Mouse (Mus musculus): Measurements from ENCODE around the gene Gpr3. TPM values are rescaled to one million over a fixed set of nuclear protein-coding genes. Genes with fewer than 3 reads are reported as not detected.
A peak's percentile ranks its signal among the peaks of the same experiment; 100 is the strongest.

The Gpr3 gene
- polyA plus RNA-seq, 1 experiment from 2014 or later = 0.47 TPM

DNA sequence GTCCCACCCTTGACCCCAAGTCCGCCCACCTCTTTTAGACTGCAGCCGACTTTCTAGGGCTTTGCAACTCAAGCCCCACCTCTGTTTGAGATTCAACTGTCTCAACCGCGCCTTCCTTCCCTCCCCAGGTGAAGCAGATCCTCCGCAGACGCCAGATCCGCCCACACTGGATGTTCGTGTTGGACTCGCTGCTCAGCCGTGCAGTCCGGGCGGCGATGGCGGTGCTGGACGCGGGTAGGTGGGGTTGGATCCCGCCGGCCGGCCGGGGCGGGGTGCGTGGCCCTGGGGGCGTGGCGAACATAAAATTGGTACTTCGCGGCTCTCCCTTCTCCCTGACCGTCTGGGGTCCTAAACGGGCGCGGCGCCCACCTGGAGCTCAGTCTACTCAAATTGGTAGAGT is 38.9 kb upstream of the Gpr3 start:
- ATAC-seq (ENCODE audit: insufficient number of reproducible peaks, low FRiP score, low TSS enrichment, low read depth) (no peak), DNase-seq (ENCODE audit: low spot score) (peak; percentile 61)
- Histone ChIP-seq H3K9ac (ENCODE audit: low read length) (peak overlapping the region; percentile 40), H3K27ac (replicated peaks; ENCODE audit: low read depth, low read length) (no peak overlapping the region), H3K4me2 (ENCODE audit: low read depth, severe bottlenecking) (peak overlapping the region; percentile 51), H3K27me3 (ENCODE audit: control insufficient read depth, insufficient read depth, low read length) (peaks cover 51% of the 10 kb centered on the region), H3K36me3 (ENCODE audit: control insufficient read depth, insufficient read depth, low read length) (no peaks in the 10 kb centered on the region; the same call in 1 of the 2 replicates), H3K4me3 (ENCODE audit: low read depth, low read length) (peak overlapping the region; percentile 35), H3K9me3 (ENCODE audit: control insufficient read depth, low read length) (no peaks in the 10 kb centered on the region), H3K4me1 (ENCODE audit: control insufficient read depth, insufficient read depth, low read length) (peaks cover 8% of the 10 kb centered on the region)
- 1% methylated on average over 31 of the region's 31 CpGs for WGBS

DNA sequence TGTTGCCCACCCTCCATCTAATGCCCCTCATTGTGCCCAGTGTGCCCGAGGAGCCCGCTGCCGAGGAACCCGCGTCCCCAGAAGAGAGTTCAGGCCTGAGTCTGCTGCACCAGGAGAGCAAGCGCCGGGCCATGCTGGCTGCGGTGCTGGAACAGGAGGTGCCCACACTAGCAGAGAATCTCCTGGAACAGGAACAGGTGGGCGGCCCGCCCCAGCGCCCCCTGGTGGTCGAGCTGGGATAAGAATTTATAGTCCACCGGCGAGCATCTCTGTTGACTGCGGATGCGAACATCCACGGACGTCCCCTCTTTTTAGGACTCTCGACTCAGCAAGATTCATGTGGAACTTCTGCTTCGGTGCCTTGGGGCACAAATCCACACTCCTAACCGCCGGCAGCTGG is 38.3 kb upstream of the Gpr3 start:
- H3K27ac ChIP-seq (replicated peaks; ENCODE audit: low read depth, low read length) = no peak overlapping the region

GRCm38 (mm10) chr4:133247806-133248449 is 35.6 kb upstream of the Gpr3 start:
- DNase-seq (ENCODE audit: low spot score) = no peak
- Histone ChIP-seq H3K9ac (ENCODE audit: low read length) (no peak overlapping the region), H3K27me3 (ENCODE audit: control insufficient read depth, insufficient read depth, low read length) (peaks cover 47% of the 10 kb centered on the region), H3K4me3 (ENCODE audit: low read depth, low read length) (no peak overlapping the region), H3K4me2 (ENCODE audit: low read depth, severe bottlenecking) (no peak overlapping the region), H3K9me3 (ENCODE audit: control insufficient read depth, low read length) (no peaks in the 10 kb centered on the region), H3K27ac (replicated peaks; ENCODE audit: low read depth, low read length) (no peak overlapping the region), H3K4me1 (ENCODE audit: control insufficient read depth, insufficient read depth, low read length) (peaks cover 8% of the 10 kb centered on the region), H3K36me3 (ENCODE audit: control insufficient read depth, insufficient read depth, low read length) (no peaks in the 10 kb centered on the region; the same call in 1 of the 2 replicates)
- no peak for ATAC-seq (ENCODE audit: insufficient number of reproducible peaks, low FRiP score, low TSS enrichment, low read depth)
- WGBS = 74% methylated on average over 13 of the region's 13 CpGs

More for the DNA sequence above, 38.3 kb upstream of the Gpr3 start:
- DNase-seq (ENCODE audit: low spot score) (peak; percentile 92), ATAC-seq (ENCODE audit: insufficient number of reproducible peaks, low FRiP score, low TSS enrichment, low read depth) (no peak)
- H3K4me1 ChIP-seq (ENCODE audit: control insufficient read depth, insufficient read depth, low read length) = peaks cover 8% of the 10 kb centered on the region
- peak overlapping the region; percentile 51 for H3K4me2 ChIP-seq (ENCODE audit: low read depth, severe bottlenecking)
- H3K9me3 ChIP-seq (ENCODE audit: control insufficient read depth, low read length) = no peaks in the 10 kb centered on the region
- 2% methylated on average over 22 of the region's 22 CpGs for WGBS
- peak overlapping the region; percentile 40; the same call in 1 of the 2 replicates for H3K9ac ChIP-seq (ENCODE audit: low read length)
- peak overlapping the region; percentile 35 for H3K4me3 ChIP-seq (ENCODE audit: low read depth, low read length)
- H3K36me3 ChIP-seq (ENCODE audit: control insufficient read depth, insufficient read depth, low read length) = no peaks in the 10 kb centered on the region; the same call in 1 of the 2 replicates
- peaks cover 48% of the 10 kb centered on the region for H3K27me3 ChIP-seq (ENCODE audit: control insufficient read depth, insufficient read depth, low read length)

DNA sequence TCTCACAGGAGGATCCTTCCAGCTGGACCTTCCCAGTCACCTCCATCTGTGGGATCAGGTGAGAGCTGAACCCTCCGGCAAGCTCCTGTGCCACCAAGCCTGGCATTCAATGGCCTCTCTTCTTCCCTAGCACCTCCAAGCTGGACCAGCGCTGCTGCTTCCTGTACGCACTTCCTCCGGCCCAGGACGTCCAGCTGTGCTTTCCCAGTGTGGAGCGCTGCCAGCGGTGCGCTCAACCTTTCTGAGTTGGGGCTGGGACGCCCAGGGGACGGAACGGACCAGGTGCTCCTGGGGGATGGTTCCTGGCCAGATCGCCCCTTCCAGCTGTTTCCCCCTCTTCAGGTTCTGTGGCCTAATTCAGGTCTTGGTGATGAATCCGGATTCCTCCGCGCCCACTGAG is 34.7 kb upstream of the Gpr3 start:
- no peak for DNase-seq (ENCODE audit: low spot score)
- no peak overlapping the region for H3K4me2 ChIP-seq (ENCODE audit: low read depth, severe bottlenecking)
- no peak overlapping the region for H3K9ac ChIP-seq (ENCODE audit: low read length)

DNA sequence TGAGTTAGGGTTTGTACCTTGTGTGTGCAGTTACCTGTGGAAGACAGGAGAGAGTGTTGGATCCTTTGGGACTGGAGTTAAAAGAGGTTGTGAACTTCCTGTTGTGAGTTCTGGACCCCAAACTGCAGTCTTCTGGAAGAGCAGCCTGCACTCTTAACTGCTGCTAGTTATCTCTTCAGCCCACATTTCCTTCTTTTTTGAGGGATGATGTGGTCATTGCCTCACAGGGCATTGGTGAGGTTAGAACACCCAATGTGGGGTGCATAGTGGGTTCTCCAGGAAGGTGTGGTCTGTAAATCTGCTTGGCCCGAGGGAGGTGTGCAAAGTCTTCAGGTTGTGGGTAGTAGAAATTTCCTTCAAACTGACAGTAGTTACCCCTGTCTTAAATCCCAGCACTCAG is 32.0 kb upstream of the Gpr3 start:
- Histone ChIP-seq H3K9ac (ENCODE audit: low read length) (no peak overlapping the region), H3K27ac (replicated peaks; ENCODE audit: low read depth, low read length) (no peak overlapping the region), H3K4me3 (ENCODE audit: low read depth, low read length) (no peak overlapping the region), H3K4me1 (ENCODE audit: control insufficient read depth, insufficient read depth, low read length) (peaks cover 15% of the 10 kb centered on the region), H3K27me3 (ENCODE audit: control insufficient read depth, insufficient read depth, low read length) (peaks cover 27% of the 10 kb centered on the region), H3K9me3 (ENCODE audit: control insufficient read depth, low read length) (no peaks in the 10 kb centered on the region), H3K36me3 (ENCODE audit: control insufficient read depth, insufficient read depth, low read length) (no peaks in the 10 kb centered on the region), H3K4me2 (ENCODE audit: low read depth, severe bottlenecking) (no peak overlapping the region)
- no peak for ATAC-seq (ENCODE audit: insufficient number of reproducible peaks, low FRiP score, low TSS enrichment, low read depth)
- no peak for DNase-seq (ENCODE audit: low spot score)
- WGBS = 82% methylated on average over 1 of the region's 1 CpGs

More for the DNA sequence above, 34.7 kb upstream of the Gpr3 start:
- peaks cover 8% of the 10 kb centered on the region for H3K4me1 ChIP-seq (ENCODE audit: control insufficient read depth, insufficient read depth, low read length)
- H3K4me3 ChIP-seq (ENCODE audit: low read depth, low read length) = no peak overlapping the region
- no peaks in the 10 kb centered on the region; the same call in 1 of the 2 replicates for H3K36me3 ChIP-seq (ENCODE audit: control insufficient read depth, insufficient read depth, low read length)
- no peak for ATAC-seq (ENCODE audit: insufficient number of reproducible peaks, low FRiP score, low TSS enrichment, low read depth)
- 19% methylated on average over 15 of the region's 15 CpGs for WGBS
- no peak overlapping the region for H3K27ac ChIP-seq (replicated peaks; ENCODE audit: low read depth, low read length)
- H3K27me3 ChIP-seq (ENCODE audit: control insufficient read depth, insufficient read depth, low read length) = peaks cover 45% of the 10 kb centered on the region
- H3K9me3 ChIP-seq (ENCODE audit: control insufficient read depth, low read length) = no peaks in the 10 kb centered on the region

DNA sequence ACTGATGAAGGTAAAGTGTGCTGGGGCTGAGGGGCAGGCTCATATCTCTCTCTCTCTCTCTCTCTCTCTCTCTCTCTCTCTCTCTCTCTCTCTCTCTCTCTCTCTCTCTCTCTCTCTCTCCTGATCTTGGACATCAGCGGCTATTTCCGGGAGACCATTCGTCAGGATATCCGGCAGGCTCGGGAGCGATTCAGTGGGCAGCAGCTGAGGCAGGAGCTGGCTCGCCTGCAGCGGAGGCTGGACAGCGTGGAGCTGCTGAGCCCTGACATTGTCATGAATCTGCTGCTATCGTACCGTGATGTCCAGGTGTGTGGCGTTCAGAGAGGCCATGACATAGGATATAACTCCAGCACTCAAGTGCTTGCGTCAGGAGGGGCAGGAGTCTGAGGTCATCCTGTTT is 31.2 kb upstream of the Gpr3 start:
- WGBS = 38% methylated on average over 13 of the region's 13 CpGs
- DNase-seq (ENCODE audit: low spot score) (no peak), ATAC-seq (ENCODE audit: insufficient number of reproducible peaks, low FRiP score, low TSS enrichment, low read depth) (no peak)
- Histone ChIP-seq H3K4me3 (ENCODE audit: low read depth, low read length) (no peak overlapping the region), H3K4me2 (ENCODE audit: low read depth, severe bottlenecking) (no peak overlapping the region), H3K27me3 (ENCODE audit: control insufficient read depth, insufficient read depth, low read length) (peaks cover 26% of the 10 kb centered on the region), H3K9ac (ENCODE audit: low read length) (no peak overlapping the region), H3K36me3 (ENCODE audit: control insufficient read depth, insufficient read depth, low read length) (no peaks in the 10 kb centered on the region), H3K4me1 (ENCODE audit: control insufficient read depth, insufficient read depth, low read length) (peaks cover 15% of the 10 kb centered on the region), H3K27ac (replicated peaks; ENCODE audit: low read depth, low read length) (no peak overlapping the region), H3K9me3 (ENCODE audit: control insufficient read depth, low read length) (no peaks in the 10 kb centered on the region)

DNA sequence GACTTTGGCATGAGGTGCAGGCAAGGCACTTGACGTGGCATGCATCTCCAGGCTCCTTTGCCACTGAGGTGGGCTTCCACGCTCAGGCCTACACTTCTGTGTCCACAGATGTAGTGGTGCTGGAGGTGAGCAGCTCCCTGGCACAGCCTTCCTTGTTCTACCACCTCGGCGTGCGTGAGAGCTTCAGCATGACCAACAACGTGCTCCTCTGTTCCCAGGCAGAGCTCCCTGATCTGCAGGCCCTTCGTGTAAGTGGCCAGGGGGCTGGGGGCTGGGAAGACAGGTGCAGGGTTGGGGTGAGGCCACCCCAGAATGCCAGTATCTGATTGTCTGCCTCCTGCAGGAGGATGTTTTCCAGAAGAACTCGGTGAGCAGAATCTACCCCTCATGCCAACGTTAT is 30.4 kb upstream of the Gpr3 start:
- Histone ChIP-seq H3K36me3 (ENCODE audit: control insufficient read depth, insufficient read depth, low read length) (no peaks in the 10 kb centered on the region), H3K9me3 (ENCODE audit: control insufficient read depth, low read length) (no peaks in the 10 kb centered on the region), H3K4me3 (ENCODE audit: low read depth, low read length) (no peak overlapping the region), H3K4me2 (ENCODE audit: low read depth, severe bottlenecking) (no peak overlapping the region), H3K9ac (ENCODE audit: low read length) (no peak overlapping the region), H3K27ac (replicated peaks; ENCODE audit: low read depth, low read length) (no peak overlapping the region), H3K4me1 (ENCODE audit: control insufficient read depth, insufficient read depth, low read length) (peaks cover 15% of the 10 kb centered on the region), H3K27me3 (ENCODE audit: control insufficient read depth, insufficient read depth, low read length) (peaks cover 22% of the 10 kb centered on the region)
- DNase-seq (ENCODE audit: low spot score) (no peak), ATAC-seq (ENCODE audit: insufficient number of reproducible peaks, low FRiP score, low TSS enrichment, low read depth) (no peak)
- 58% methylated on average over 9 of the region's 9 CpGs for WGBS

DNA sequence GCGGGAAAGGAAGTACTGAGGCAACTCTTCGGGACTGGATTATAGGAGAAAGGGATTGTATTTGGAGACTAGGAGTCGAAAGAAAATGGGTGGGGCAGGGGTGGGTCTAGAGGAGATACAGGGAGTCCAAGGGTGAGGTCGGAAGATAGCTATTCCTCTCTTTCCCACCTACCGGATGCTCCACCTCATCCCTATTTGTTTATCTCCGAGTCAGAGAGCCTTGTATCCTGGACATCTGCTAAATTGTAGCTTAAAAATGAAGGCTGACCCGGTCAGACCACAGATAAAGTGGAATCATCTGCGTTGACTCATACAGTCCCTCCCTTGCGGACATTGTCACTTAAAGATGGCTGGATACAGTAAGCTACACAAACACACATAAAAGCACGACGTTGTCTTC is 29.6 kb upstream of the Gpr3 start:
- peak overlapping the region; percentile 54 for H3K4me3 ChIP-seq (ENCODE audit: low read depth, low read length)
- no peaks in the 10 kb centered on the region for H3K9me3 ChIP-seq (ENCODE audit: control insufficient read depth, low read length)
- ATAC-seq (ENCODE audit: insufficient number of reproducible peaks, low FRiP score, low TSS enrichment, low read depth) = no peak
- H3K9ac ChIP-seq (ENCODE audit: low read length) = no peak overlapping the region
- WGBS = 37% methylated on average over 11 of the region's 11 CpGs
- no peaks in the 10 kb centered on the region for H3K36me3 ChIP-seq (ENCODE audit: control insufficient read depth, insufficient read depth, low read length)
- H3K27ac ChIP-seq (replicated peaks; ENCODE audit: low read depth, low read length) = no peak overlapping the region
- H3K4me2 ChIP-seq (ENCODE audit: low read depth, severe bottlenecking) = peak overlapping the region; percentile 95; the same call in 1 of the 2 replicates
- no peak for DNase-seq (ENCODE audit: low spot score)
- peaks cover 10% of the 10 kb centered on the region for H3K4me1 ChIP-seq (ENCODE audit: control insufficient read depth, insufficient read depth, low read length)
- peaks cover 16% of the 10 kb centered on the region; the same call in 1 of the 2 replicates for H3K27me3 ChIP-seq (ENCODE audit: control insufficient read depth, insufficient read depth, low read length)
